Mouse (Mus musculus) liver, embryonic 11.5 days (tissue): Measurements from ENCODE around the gene Sec23ip. TPM values are rescaled to one million over a fixed set of nuclear protein-coding genes. Genes with fewer than 3 reads are reported as not detected.
A peak's percentile ranks its signal among the peaks of the same experiment; 100 is the strongest.

Experiments used
- ATAC-seq: fragments of 200-750 bp; cut with Nextera tagmentation; replicated peaks from 2 replicates; pipeline ENCODE4 v1.8.0; 2017; ENCODE audit warnings: moderate number of reproducible peaks, mild to moderate bottlenecking, moderate TSS enrichment, moderate library complexity; ENCODE audit not compliant: low FRiP score
- DNase-seq: peaks from one replicate; pipeline ENCODE4 v3.0.0-alpha.2; 2017; ENCODE audit warnings: low spot score
- H3K27ac ChIP-seq: fragments of 300-500 bp; sonication (generic); 2 replicates; pipeline ENCODE4 v1.5.1; 2014; ENCODE audit warnings: mild to moderate bottlenecking, low read depth, low read length, control low read depth
- H3K27me3 ChIP-seq: fragments of 300-500 bp; sonication (generic); replicated peaks from 2 replicates; pipeline ENCODE4 v1.6.1; 2014; ENCODE audit warnings: low read length, mixed read lengths; ENCODE audit not compliant: control insufficient read depth, insufficient read depth
- H3K36me3 ChIP-seq: fragments of 300-500 bp; sonication (generic); 2 replicates; pipeline ENCODE4 v1.6.1; 2014; ENCODE audit warnings: mild to moderate bottlenecking, low read length, moderate library complexity, mixed read lengths; ENCODE audit not compliant: control insufficient read depth, insufficient read depth
- H3K4me1 ChIP-seq: fragments of 300-500 bp; sonication (generic); replicated peaks from 2 replicates; pipeline ENCODE4 v1.6.1; 2014; ENCODE audit warnings: low read length, mixed read lengths; ENCODE audit not compliant: control insufficient read depth, insufficient read depth
- H3K4me2 ChIP-seq: fragments of 300-500 bp; sonication (generic); 2 replicates; pipeline ENCODE4 v1.6.1; 2014; ENCODE audit warnings: mild to moderate bottlenecking, control low read depth, moderate library complexity
- H3K4me3 ChIP-seq: fragments of 300-500 bp; sonication (generic); 2 replicates; pipeline ENCODE4 v1.5.1; 2014; ENCODE audit warnings: low read depth, low read length, control low read depth
- H3K9ac ChIP-seq: fragments of 300-500 bp; sonication (generic); 2 replicates; pipeline ENCODE4 v1.6.1; 2014; ENCODE audit warnings: low read depth, low read length, control low read depth
- H3K9me3 ChIP-seq: fragments of 300-500 bp; sonication (generic); 2 replicates; pipeline ENCODE4 v1.6.1; 2016; ENCODE audit warnings: low read length, inconsistent platforms, mixed read lengths; ENCODE audit not compliant: control insufficient read depth
- WGBS: fragments of 180-500 bp; shearing (Covaris S2); extraction: QIAGEN DNeasy Blood & Tissue Kit; methylation state at CpG from one replicate; pipeline ENCODE4 v1.1.7; 2014; 5-methylcytosine and 5-hydroxymethylcytosine counted together
- polyA plus RNA-seq: library from polyadenylated mRNA; unstranded; fragments of >200 nt; fragmentation: Nextera tagmentation; extraction: Ambion mirVana; gene quantifications from 2 replicates; pipeline ENCODE4 v1.2.1, GENCODE M21; 2014

Sec23ip gene
- polyA plus RNA-seq, 1 experiment from 2014 or later, result 40.8 TPM

DNA sequence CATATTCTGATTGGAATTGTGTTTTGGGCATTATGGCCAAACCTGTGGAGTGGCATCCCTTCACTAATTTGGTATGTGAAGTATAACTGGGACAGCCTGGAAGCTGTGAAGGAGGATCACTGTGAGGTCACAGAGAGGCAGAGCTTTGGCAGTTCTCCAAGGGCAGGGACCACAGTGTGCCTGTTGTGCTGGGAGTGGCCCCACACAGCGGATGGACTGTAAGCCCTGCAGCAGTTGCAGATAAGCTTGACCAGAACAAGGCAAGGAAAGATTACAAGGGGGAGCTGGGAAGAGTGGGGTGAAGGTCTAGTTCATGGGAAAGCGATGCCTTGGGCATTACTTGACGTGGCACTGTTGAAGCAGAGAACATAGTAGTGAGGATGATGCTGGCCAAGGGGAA is 4.0 kb downstream of the Sec23ip start:
- peak overlapping the region; percentile 28 for H3K4me2 ChIP-seq
- no peaks in the 10 kb centered on the region for H3K27me3 ChIP-seq
- 0 out of 2 replicates have a peak overlapping the region, but pooled peaks have one; percentile 1 for H3K4me3 ChIP-seq
- H3K4me1 ChIP-seq, result peaks cover 39% of the 10 kb centered on the region
- H3K9ac ChIP-seq, result no peak overlapping the region
- peaks cover 19% of the 10 kb centered on the region for H3K36me3 ChIP-seq
- DNase-seq (peak; percentile 55), ATAC-seq (peak; percentile 75)
- peak overlapping the region; percentile 51 for H3K27ac ChIP-seq
- H3K9me3 ChIP-seq, result no peaks in the 10 kb centered on the region
- 25% methylated on average over 3 of the region's 3 CpGs for WGBS

DNA sequence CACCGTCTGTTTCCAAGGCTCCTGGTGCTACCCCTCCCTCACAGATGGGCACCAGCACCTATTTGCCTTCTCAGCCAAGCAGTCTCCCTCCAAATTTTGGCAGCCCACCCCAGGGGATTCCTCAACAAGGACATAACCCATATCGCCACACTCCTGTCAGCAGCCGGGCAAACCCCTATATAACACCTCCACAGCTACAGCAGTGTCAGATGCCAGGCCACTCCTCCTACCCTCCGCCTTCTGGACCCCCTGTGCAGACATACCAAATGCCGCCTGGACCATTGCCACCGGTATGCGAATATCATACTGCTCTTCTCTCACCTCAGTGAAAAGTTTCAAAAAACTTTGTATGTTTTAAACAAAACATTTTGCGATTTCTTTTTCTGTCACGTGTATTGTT is 5.6 kb downstream of the Sec23ip start:
- no peak overlapping the region for H3K27ac ChIP-seq
- ATAC-seq, result no peak
- H3K36me3 ChIP-seq, result peaks cover 34% of the 10 kb centered on the region
- 91% methylated on average over 9 of the region's 9 CpGs for WGBS
- H3K9ac ChIP-seq, result no peak overlapping the region
- no peak for DNase-seq
- no peak overlapping the region for H3K4me2 ChIP-seq
- H3K9me3 ChIP-seq, result no peaks in the 10 kb centered on the region
- H3K4me1 ChIP-seq, result peaks cover 33% of the 10 kb centered on the region
- no peaks in the 10 kb centered on the region for H3K27me3 ChIP-seq
- H3K4me3 ChIP-seq, result no peak overlapping the region

DNA sequence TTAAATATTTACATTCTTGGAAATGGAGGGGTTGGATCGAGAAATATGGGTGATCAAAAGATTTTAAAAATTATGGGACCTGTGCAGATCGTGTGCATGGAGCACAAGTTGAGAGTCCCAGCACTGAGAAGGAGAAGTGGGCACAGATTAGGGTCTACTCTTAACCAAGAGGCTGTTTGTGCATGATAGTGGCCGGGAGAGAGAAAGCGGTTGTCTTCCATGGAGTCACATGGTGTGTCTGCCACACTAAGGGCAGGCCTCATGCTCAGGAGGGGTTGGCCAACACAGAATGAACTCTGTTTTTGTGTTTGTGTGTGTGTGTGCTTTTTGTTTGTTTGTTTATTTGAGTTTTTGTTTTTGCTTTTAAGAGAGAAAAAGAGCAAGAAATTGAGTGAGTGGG is 7.3 kb downstream of the Sec23ip start:
- ATAC-seq (no peak), DNase-seq (no peak)
- Histone ChIP-seq H3K4me2 (no peak overlapping the region), H3K27ac (no peak overlapping the region), H3K4me3 (no peak overlapping the region), H3K9ac (no peak overlapping the region), H3K27me3 (no peaks in the 10 kb centered on the region), H3K9me3 (no peaks in the 10 kb centered on the region), H3K4me1 (peaks cover 19% of the 10 kb centered on the region), H3K36me3 (peaks cover 40% of the 10 kb centered on the region)
- 76% methylated on average over 4 of the region's 4 CpGs for WGBS

DNA sequence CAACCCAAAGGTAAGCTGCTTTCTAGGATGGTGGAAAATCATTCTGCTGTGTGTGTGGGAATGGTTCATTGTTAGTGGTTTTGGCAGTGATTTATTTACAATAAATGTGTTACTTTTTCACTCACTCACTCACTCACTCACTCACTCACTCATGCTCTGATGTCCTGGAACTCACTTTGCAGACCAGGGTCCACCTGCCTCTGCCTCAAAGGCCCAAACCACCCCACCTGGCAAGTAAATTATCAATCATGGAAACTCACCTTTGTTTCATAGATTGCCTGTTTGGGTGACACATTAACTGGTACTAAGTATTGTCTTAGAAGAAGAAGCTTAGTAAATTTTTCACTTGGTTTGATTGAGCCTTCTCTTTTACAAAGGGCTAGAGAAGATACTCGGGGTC is 10.7 kb downstream of the Sec23ip start:
- Histone ChIP-seq H3K9ac (no peak overlapping the region), H3K9me3 (no peaks in the 10 kb centered on the region), H3K36me3 (peaks cover 62% of the 10 kb centered on the region), H3K4me1 (no peaks in the 10 kb centered on the region), H3K27me3 (no peaks in the 10 kb centered on the region), H3K4me2 (no peak overlapping the region), H3K27ac (no peak overlapping the region), H3K4me3 (no peak overlapping the region)
- WGBS, result 86% methylated on average over 1 of the region's 1 CpGs
- no peak for DNase-seq
- no peak for ATAC-seq

DNA sequence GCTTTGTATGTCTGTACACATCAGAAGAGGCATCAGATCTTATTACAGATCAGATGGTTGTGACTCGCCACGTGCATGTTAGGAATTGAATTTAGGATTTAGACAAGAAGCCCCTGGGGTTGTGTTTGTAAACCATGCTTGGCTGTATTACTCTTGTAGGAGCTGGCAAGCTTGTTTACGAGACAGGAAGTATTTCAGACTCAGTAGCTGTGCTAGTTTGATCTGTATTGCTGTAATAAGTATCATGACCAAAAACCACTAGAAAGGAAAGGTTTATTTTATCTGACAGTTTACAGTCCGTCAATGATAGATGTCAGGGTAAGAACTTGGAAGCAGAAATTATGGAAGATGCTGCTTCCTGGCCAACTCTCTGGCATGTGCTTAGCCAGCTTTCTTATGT is 14.2 kb downstream of the Sec23ip start:
- ATAC-seq (no peak), DNase-seq (no peak)
- H3K27ac ChIP-seq, result no peak overlapping the region
- no peak overlapping the region for H3K9ac ChIP-seq
- H3K4me3 ChIP-seq, result no peak overlapping the region
- H3K36me3 ChIP-seq, result peaks cover 65% of the 10 kb centered on the region
- no peaks in the 10 kb centered on the region for H3K27me3 ChIP-seq
- no peaks in the 10 kb centered on the region for H3K9me3 ChIP-seq
- no peaks in the 10 kb centered on the region for H3K4me1 ChIP-seq
- no peak overlapping the region for H3K4me2 ChIP-seq
- WGBS, result 91% methylated on average over 4 of the region's 4 CpGs

DNA sequence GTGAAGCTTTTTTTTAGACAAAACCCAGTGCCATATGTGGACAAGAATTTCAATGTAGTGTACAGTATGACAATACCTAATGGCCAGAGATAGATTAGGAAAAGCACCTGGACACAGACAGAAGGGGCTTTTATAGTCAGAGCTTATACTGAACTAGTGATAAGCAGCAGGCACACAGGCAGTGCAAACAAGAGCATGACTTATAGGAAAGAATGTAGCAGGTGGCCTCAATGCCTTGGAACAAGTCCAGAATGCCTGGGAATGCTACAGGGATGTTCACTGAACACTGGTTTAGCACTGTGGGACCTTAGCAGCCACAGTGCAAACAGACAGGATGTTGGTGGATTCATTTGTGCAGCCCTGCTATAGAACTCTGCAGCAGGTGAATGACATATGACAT is 22.0 kb downstream of the Sec23ip start:
- H3K4me2 ChIP-seq, result no peak overlapping the region
- ATAC-seq, result no peak
- no peak for DNase-seq
- H3K4me3 ChIP-seq, result no peak overlapping the region
- H3K9me3 ChIP-seq, result no peaks in the 10 kb centered on the region
- no peaks in the 10 kb centered on the region for H3K4me1 ChIP-seq
- H3K9ac ChIP-seq, result no peak overlapping the region
- no peak overlapping the region for H3K27ac ChIP-seq
- H3K36me3 ChIP-seq, result peaks cover 47% of the 10 kb centered on the region
- H3K27me3 ChIP-seq, result no peaks in the 10 kb centered on the region

DNA sequence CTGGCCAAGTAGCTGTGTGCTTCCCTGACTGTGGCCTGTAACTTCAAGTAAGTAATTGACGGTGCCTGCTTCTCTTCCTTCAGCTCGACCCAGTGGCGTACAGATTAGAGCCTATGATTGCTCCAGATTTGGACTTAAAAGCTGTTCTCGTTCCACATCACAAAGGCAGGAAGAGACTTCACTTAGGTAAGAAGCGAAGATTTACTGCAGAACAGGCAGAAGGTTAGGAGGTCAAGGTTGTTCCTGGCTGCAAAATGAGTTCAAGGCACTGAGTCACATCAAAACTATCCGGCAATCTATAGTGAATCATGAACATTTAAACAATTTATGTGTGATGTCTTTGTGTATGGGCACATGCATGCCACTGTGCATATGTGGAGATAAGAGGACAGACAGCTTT is 32.5 kb downstream of the Sec23ip start:
- H3K9me3 ChIP-seq, result no peaks in the 10 kb centered on the region
- no peak overlapping the region for H3K4me3 ChIP-seq
- peaks cover 42% of the 10 kb centered on the region for H3K36me3 ChIP-seq
- H3K27ac ChIP-seq, result no peak overlapping the region
- H3K9ac ChIP-seq, result no peak overlapping the region
- H3K27me3 ChIP-seq, result no peaks in the 10 kb centered on the region
- DNase-seq (no peak), ATAC-seq (no peak)
- 88% methylated on average over 6 of the region's 6 CpGs for WGBS
- H3K4me2 ChIP-seq, result no peak overlapping the region
- no peaks in the 10 kb centered on the region for H3K4me1 ChIP-seq

DNA sequence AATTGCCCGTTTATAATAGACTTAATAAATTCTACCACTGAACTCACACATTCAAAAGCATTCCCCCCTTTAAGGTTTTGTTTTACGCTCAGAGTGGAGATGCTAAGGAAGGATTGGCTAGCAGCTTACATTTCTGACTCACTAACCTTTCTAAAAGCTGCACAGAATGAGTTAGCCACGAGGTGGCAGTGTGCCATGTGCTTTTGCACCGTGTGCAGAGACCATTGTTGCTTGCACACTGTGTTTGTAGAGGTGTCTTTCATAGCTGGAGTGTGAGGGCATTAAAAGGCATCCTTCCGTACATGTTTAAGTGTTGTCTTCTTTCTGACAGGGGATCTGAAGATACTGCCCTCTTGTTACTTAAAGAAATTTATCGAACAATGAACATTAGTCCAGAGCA is 34.6 kb downstream of the Sec23ip start:
- no peak overlapping the region for H3K4me3 ChIP-seq
- H3K4me1 ChIP-seq, result no peaks in the 10 kb centered on the region
- peak; percentile 64; the same call in 1 of the 2 replicates for ATAC-seq
- no peaks in the 10 kb centered on the region for H3K9me3 ChIP-seq
- no peak overlapping the region for H3K9ac ChIP-seq
- no peak overlapping the region for H3K27ac ChIP-seq
- no peaks in the 10 kb centered on the region for H3K27me3 ChIP-seq
- WGBS, result 61% methylated on average over 6 of the region's 6 CpGs
- peaks cover 43% of the 10 kb centered on the region for H3K36me3 ChIP-seq
- no peak overlapping the region for H3K4me2 ChIP-seq
- DNase-seq, result no peak

DNA sequence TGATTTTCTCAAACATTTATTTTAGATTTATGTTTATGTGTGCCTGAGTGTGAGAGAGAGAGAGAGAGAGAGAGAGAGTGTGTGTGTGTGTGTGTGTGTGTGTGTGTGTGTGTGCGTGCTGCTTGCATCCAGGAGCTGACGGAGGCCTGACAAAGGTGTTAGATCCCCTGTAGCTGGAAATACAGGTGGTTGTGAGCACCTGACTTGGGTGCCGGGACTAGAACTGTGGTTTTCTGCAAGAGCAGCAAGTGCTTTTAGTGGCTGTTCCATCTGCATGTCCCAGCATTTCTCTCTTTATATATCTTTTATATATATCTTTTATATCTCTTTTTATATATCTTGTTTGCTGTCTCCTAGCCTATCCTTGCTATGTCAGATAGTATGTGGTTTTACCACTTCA is 37.1 kb downstream of the Sec23ip start:
- no peaks in the 10 kb centered on the region for H3K27me3 ChIP-seq
- no peak overlapping the region for H3K4me3 ChIP-seq
- DNase-seq, result no peak
- no peak overlapping the region for H3K9ac ChIP-seq
- 80% methylated on average over 3 of the region's 3 CpGs for WGBS
- no peak for ATAC-seq
- H3K36me3 ChIP-seq, result peaks cover 39% of the 10 kb centered on the region
- H3K27ac ChIP-seq, result no peak overlapping the region
- no peaks in the 10 kb centered on the region for H3K4me1 ChIP-seq
- H3K9me3 ChIP-seq, result no peaks in the 10 kb centered on the region
- no peak overlapping the region for H3K4me2 ChIP-seq
